Comparison of ENCODE assay signal across 8 mouse cellular contexts in the genomic region with DNA sequence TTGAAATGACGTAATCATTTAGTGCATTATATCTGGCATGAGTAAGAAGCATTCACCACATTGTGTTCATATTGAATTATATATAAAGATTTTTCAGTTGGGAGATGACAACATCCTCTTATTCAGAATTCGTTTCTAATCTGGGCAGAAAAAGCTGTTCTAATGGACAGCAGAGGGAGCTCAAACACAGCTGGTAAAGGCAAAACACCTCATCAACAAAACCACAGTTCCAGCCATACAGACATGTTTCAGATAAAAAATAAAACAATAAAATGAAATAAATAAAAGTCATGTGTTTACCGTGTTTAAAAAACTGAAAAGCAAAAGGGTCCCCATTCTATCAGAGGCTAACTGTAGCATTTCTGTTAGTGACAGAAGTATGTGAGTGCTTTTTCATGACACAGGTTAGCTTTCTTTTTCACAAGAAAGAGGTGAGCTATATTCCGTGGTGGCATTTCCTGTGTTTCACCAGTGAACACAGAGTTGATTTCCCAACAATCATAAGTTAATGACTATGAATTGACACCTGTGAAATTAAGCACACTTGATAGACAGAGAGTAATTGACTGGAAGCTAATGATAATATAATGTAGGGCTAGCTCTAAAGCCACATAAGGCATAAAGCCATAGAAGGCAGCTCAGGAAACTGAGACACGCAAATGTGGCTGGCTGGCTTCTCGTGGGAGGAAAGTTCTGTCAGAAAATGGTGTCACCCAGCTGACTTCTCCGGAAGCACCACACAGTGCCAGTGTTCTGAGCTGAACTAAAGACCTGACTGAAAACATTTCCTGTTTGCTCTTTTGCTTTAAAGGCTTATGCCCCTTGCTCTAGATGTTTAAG.
A peak's percentile ranks its signal among the peaks of the same experiment; 100 is the strongest.
DNase-seq lines count a peak whose midpoint lies in the region; ATAC-seq lines count a peak whose summit lies in the region.

No protein-coding gene starts in this region.

- H3K27ac ChIP-seq in forebrain, embryonic 11.5 days (ENCODE audit: low read depth, low read length) = no peak overlapping the region
- H3K27ac ChIP-seq in forebrain, embryonic 10.5 days = no peak overlapping the region
- 0 out of 2 replicates have a peak overlapping the region, but pooled peaks have one; percentile 30 for H3K27ac ChIP-seq in hindbrain, embryonic 15.5 days (replicated peaks)
- 0 out of 2 replicates have a peak overlapping the region, but pooled peaks have one; percentile 34 for H3K27ac ChIP-seq in neural tube, embryonic 14.5 days (ENCODE audit: low read depth, low read length)

- no peaks in the 10 kb centered on the region for H3K4me1 ChIP-seq in forebrain, embryonic 11.5 days (replicated peaks; ENCODE audit: control insufficient read depth, insufficient read depth, low read length)
- H3K4me1 ChIP-seq in forebrain, embryonic 10.5 days = no peaks in the 10 kb centered on the region
- no peaks in the 10 kb centered on the region for H3K4me1 ChIP-seq in hindbrain, embryonic 15.5 days (replicated peaks)
- H3K4me1 ChIP-seq in neural tube, embryonic 14.5 days (ENCODE audit: control insufficient read depth, insufficient read depth, low read length) = no peaks in the 10 kb centered on the region

- no peaks in the 10 kb centered on the region for H3K9me3 ChIP-seq in forebrain, embryonic 11.5 days (ENCODE audit: control insufficient read depth, low read length)
- H3K9me3 ChIP-seq in forebrain, embryonic 10.5 days = no peaks in the 10 kb centered on the region
- H3K9me3 ChIP-seq in hindbrain, embryonic 15.5 days = no peaks in the 10 kb centered on the region
- H3K9me3 ChIP-seq in neural tube, embryonic 14.5 days (ENCODE audit: control insufficient read depth, low read length) = no peaks in the 10 kb centered on the region

- no peak overlapping the region for H3K9ac ChIP-seq in forebrain, embryonic 11.5 days (ENCODE audit: low read length)
- no peak overlapping the region for H3K9ac ChIP-seq in hindbrain, embryonic 15.5 days
- H3K9ac ChIP-seq in neural tube, embryonic 14.5 days (replicated peaks; ENCODE audit: low read depth, low read length) = no peak overlapping the region

- no peaks in the 10 kb centered on the region for H3K36me3 ChIP-seq in forebrain, embryonic 11.5 days (ENCODE audit: control insufficient read depth, insufficient read depth, low read length)
- H3K36me3 ChIP-seq in forebrain, embryonic 10.5 days (replicated peaks) = no peaks in the 10 kb centered on the region
- no peaks in the 10 kb centered on the region; the same call in 1 of the 2 replicates for H3K36me3 ChIP-seq in hindbrain, embryonic 15.5 days
- H3K36me3 ChIP-seq in neural tube, embryonic 14.5 days (ENCODE audit: control insufficient read depth, insufficient read depth, low read length) = no peaks in the 10 kb centered on the region

- H3K4me2 ChIP-seq in forebrain, embryonic 11.5 days (ENCODE audit: low read depth, low read length, severe bottlenecking) = no peak overlapping the region
- no peak overlapping the region for H3K4me2 ChIP-seq in hindbrain, embryonic 15.5 days
- H3K4me2 ChIP-seq in neural tube, embryonic 14.5 days (ENCODE audit: low read depth, low read length) = no peak overlapping the region

- DNase-seq in forebrain, embryonic 11.5 days (ENCODE audit: low spot score) = no peak
- DNase-seq in forebrain, embryonic 10.5 days (ENCODE audit: extremely low spot score, low spot score) = no peak
- DNase-seq in right cerebral cortex, postnatal 10 days (ENCODE audit: low spot score in 2 of 2) = peak; percentile 32
- DNase-seq in right cerebral cortex, postnatal 4 days = no peak
- DNase-seq in urinary bladder, postnatal 25 days (ENCODE audit: low spot score) = no peak
- no peak for DNase-seq in lung, postnatal 14 days

- 61% methylated on average over 7 of the region's 7 CpGs for WGBS in forebrain, embryonic 11.5 days
- 69% methylated on average over 7 of the region's 7 CpGs for WGBS in forebrain, embryonic 10.5 days
- WGBS in hindbrain, embryonic 15.5 days = 56% methylated on average over 7 of the region's 7 CpGs
- WGBS in neural tube, embryonic 14.5 days = 58% methylated on average over 7 of the region's 7 CpGs

- peak; percentile 56 for ATAC-seq in forebrain, embryonic 11.5 days (replicated peaks; ENCODE audit: low FRiP score)
- ATAC-seq in hindbrain, embryonic 15.5 days (ENCODE audit: low FRiP score, low read depth) = peak; percentile 72; the same call in 1 of the 2 replicates
- ATAC-seq in neural tube, embryonic 14.5 days (ENCODE audit: low read depth) = peak; percentile 41

- H3K27me3 ChIP-seq in forebrain, embryonic 11.5 days (ENCODE audit: control insufficient read depth, insufficient read depth, low read length) = no peaks in the 10 kb centered on the region
- no peaks in the 10 kb centered on the region for H3K27me3 ChIP-seq in forebrain, embryonic 10.5 days (ENCODE audit: poor library complexity, severe bottlenecking)
- no peaks in the 10 kb centered on the region for H3K27me3 ChIP-seq in hindbrain, embryonic 15.5 days
- no peaks in the 10 kb centered on the region for H3K27me3 ChIP-seq in neural tube, embryonic 14.5 days (ENCODE audit: control insufficient read depth, insufficient read depth, low read length)

- H3K4me3 ChIP-seq in forebrain, embryonic 11.5 days (ENCODE audit: low read depth, low read length) = no peak overlapping the region
- H3K4me3 ChIP-seq in forebrain, embryonic 10.5 days = no peak overlapping the region
- no peak overlapping the region for H3K4me3 ChIP-seq in hindbrain, embryonic 15.5 days
- no peak overlapping the region for H3K4me3 ChIP-seq in neural tube, embryonic 14.5 days (ENCODE audit: low read depth, low read length)

Comparison
In these comparisons a context has a peak if more than half of its experiments do, and no peak if none do; other contexts are left out.
1. DNase-seq: peak in right cerebral cortex, postnatal 10 days (2 of 2); none in forebrain, embryonic 11.5 days (single experiment), forebrain, embryonic 10.5 days (single experiment), right cerebral cortex, postnatal 4 days (single experiment), urinary bladder, postnatal 25 days (single experiment) and lung, postnatal 14 days (single experiment).
2. H3K27ac ChIP-seq: peak in hindbrain, embryonic 15.5 days (single experiment) and neural tube, embryonic 14.5 days (single experiment); none in forebrain, embryonic 11.5 days (single experiment) and forebrain, embryonic 10.5 days (single experiment).
3. Peak in every context shown above with its lines, with median percentiles within 50 percentile points of each other: ATAC-seq.